Mouse (Mus musculus): ENCODE measurements at regions not wholly inside any gene's neighbourhood (a gene's known extent, or its start where the extent isn't known, plus 50 kb on each side); places are given as distances from the start of the nearest gene placed in this dataset.

- H3K27me3 ChIP-seq (ENCODE audit: control insufficient read depth, insufficient read depth, low read length), result no peaks in the 10 kb centered on the region
- DNase-seq, result no peak
- WGBS, result 93% methylated on average over 4 of the region's 4 CpGs
- H3K4me3 ChIP-seq (ENCODE audit: control insufficient read depth, insufficient read depth, low read length), result no peak overlapping the region
- H3K27ac ChIP-seq (ENCODE audit: control insufficient read depth, insufficient read depth, low read length), result no peak overlapping the region
- no peaks in the 10 kb centered on the region for H3K36me3 ChIP-seq (ENCODE audit: control insufficient read depth, insufficient read depth, low read length)
- no peak for TF ChIP-seq CTCF (IDR thresholded peaks at IDR 0.05; ENCODE audit: borderline replicate concordance, control insufficient read depth, extremely low read depth, insufficient read depth, low read length, poor library complexity)
- no peak for TF ChIP-seq POLR2A (IDR thresholded peaks at IDR 0.05; ENCODE audit: control insufficient read depth, extremely low read depth, insufficient read depth, low read length, poor library complexity)
- no peaks in the 10 kb centered on the region for H3K4me1 ChIP-seq (replicated peaks; ENCODE audit: control insufficient read depth, insufficient read depth, low read length)
These were observed 81.2 kb upstream of the Marcks start for GRCm38 (mm10) chr10:37219936-37220335.

GRCm38 (mm10) chr10:37219381-37219780 lies 80.7 kb upstream of the Marcks start:
- no peak for DNase-seq
- no peaks in the 10 kb centered on the region for H3K27me3 ChIP-seq (ENCODE audit: control insufficient read depth, insufficient read depth, low read length)
- H3K4me1 ChIP-seq (replicated peaks; ENCODE audit: control insufficient read depth, insufficient read depth, low read length), result no peaks in the 10 kb centered on the region
- no peaks in the 10 kb centered on the region for H3K36me3 ChIP-seq (ENCODE audit: control insufficient read depth, insufficient read depth, low read length)
- H3K4me3 ChIP-seq (ENCODE audit: control insufficient read depth, insufficient read depth, low read length), result no peak overlapping the region
- 100% methylated on average over 1 of the region's 1 CpGs for WGBS
- TF ChIP-seq CTCF (IDR thresholded peaks at IDR 0.05; ENCODE audit: borderline replicate concordance, control insufficient read depth, extremely low read depth, insufficient read depth, low read length, poor library complexity) (no peak), POLR2A (IDR thresholded peaks at IDR 0.05; ENCODE audit: control insufficient read depth, extremely low read depth, insufficient read depth, low read length, poor library complexity) (no peak)
- H3K27ac ChIP-seq (ENCODE audit: control insufficient read depth, insufficient read depth, low read length), result no peak overlapping the region

- no peak for DNase-seq
- H3K4me1 ChIP-seq (replicated peaks; ENCODE audit: control insufficient read depth, insufficient read depth, low read length), result no peaks in the 10 kb centered on the region
- no peak overlapping the region for H3K27ac ChIP-seq (ENCODE audit: control insufficient read depth, insufficient read depth, low read length)
- 96% methylated on average over 5 of the region's 5 CpGs for WGBS
- TF ChIP-seq POLR2A (IDR thresholded peaks at IDR 0.05; ENCODE audit: control insufficient read depth, extremely low read depth, insufficient read depth, low read length, poor library complexity), result no peak
- no peaks in the 10 kb centered on the region for H3K27me3 ChIP-seq (ENCODE audit: control insufficient read depth, insufficient read depth, low read length)
- H3K36me3 ChIP-seq (ENCODE audit: control insufficient read depth, insufficient read depth, low read length), result no peaks in the 10 kb centered on the region
- no peak overlapping the region for H3K4me3 ChIP-seq (ENCODE audit: control insufficient read depth, insufficient read depth, low read length)
These were observed 75.9 kb upstream of the Marcks start for GRCm38 (mm10) chr10:37214656-37215055.

GRCm38 (mm10) chr10:37212350-37213035 lies 73.8 kb upstream of the Marcks start:
- Histone ChIP-seq H3K36me3 (ENCODE audit: control insufficient read depth, insufficient read depth, low read length) (no peaks in the 10 kb centered on the region), H3K4me3 (ENCODE audit: control insufficient read depth, insufficient read depth, low read length) (no peak overlapping the region), H3K4me1 (replicated peaks; ENCODE audit: control insufficient read depth, insufficient read depth, low read length) (no peaks in the 10 kb centered on the region), H3K27me3 (ENCODE audit: control insufficient read depth, insufficient read depth, low read length) (no peaks in the 10 kb centered on the region), H3K27ac (ENCODE audit: control insufficient read depth, insufficient read depth, low read length) (no peak overlapping the region)
- no peak for DNase-seq
- TF ChIP-seq POLR2A (IDR thresholded peaks at IDR 0.05; ENCODE audit: control insufficient read depth, extremely low read depth, insufficient read depth, low read length, poor library complexity) (no peak), CTCF (IDR thresholded peaks at IDR 0.05; ENCODE audit: borderline replicate concordance, control insufficient read depth, extremely low read depth, insufficient read depth, low read length, poor library complexity) (no peak)
- 97% methylated on average over 1 of the region's 1 CpGs for WGBS

- no peak for TF ChIP-seq CTCF (IDR thresholded peaks at IDR 0.05; ENCODE audit: borderline replicate concordance, control insufficient read depth, extremely low read depth, insufficient read depth, low read length, poor library complexity)
- no peak for TF ChIP-seq POLR2A (IDR thresholded peaks at IDR 0.05; ENCODE audit: control insufficient read depth, extremely low read depth, insufficient read depth, low read length, poor library complexity)
- H3K4me3 ChIP-seq (ENCODE audit: control insufficient read depth, insufficient read depth, low read length), result no peak overlapping the region
- H3K27me3 ChIP-seq (ENCODE audit: control insufficient read depth, insufficient read depth, low read length), result no peaks in the 10 kb centered on the region
- 43% methylated on average over 3 of the region's 3 CpGs for WGBS
- no peak for DNase-seq
- no peak overlapping the region for H3K27ac ChIP-seq (ENCODE audit: control insufficient read depth, insufficient read depth, low read length)
- no peaks in the 10 kb centered on the region for H3K36me3 ChIP-seq (ENCODE audit: control insufficient read depth, insufficient read depth, low read length)
- no peaks in the 10 kb centered on the region for H3K4me1 ChIP-seq (replicated peaks; ENCODE audit: control insufficient read depth, insufficient read depth, low read length)
These were observed 72.6 kb upstream of the Marcks start for GRCm38 (mm10) chr10:37211305-37211704.

- TF ChIP-seq POLR2A (IDR thresholded peaks at IDR 0.05; ENCODE audit: control insufficient read depth, extremely low read depth, insufficient read depth, low read length, poor library complexity) (no peak), CTCF (IDR thresholded peaks at IDR 0.05; ENCODE audit: borderline replicate concordance, control insufficient read depth, extremely low read depth, insufficient read depth, low read length, poor library complexity) (no peak)
- 94% methylated on average over 1 of the region's 1 CpGs for WGBS
- DNase-seq, result no peak
- Histone ChIP-seq H3K27me3 (ENCODE audit: control insufficient read depth, insufficient read depth, low read length) (no peaks in the 10 kb centered on the region), H3K27ac (ENCODE audit: control insufficient read depth, insufficient read depth, low read length) (no peak overlapping the region), H3K4me1 (replicated peaks; ENCODE audit: control insufficient read depth, insufficient read depth, low read length) (no peaks in the 10 kb centered on the region), H3K4me3 (ENCODE audit: control insufficient read depth, insufficient read depth, low read length) (no peak overlapping the region), H3K36me3 (ENCODE audit: control insufficient read depth, insufficient read depth, low read length) (no peaks in the 10 kb centered on the region)
These were observed 71.5 kb upstream of the Marcks start for GRCm38 (mm10) chr10:37210223-37210622.

GRCm38 (mm10) chr10:37206986-37207385 lies 68.3 kb upstream of the Marcks start:
- Histone ChIP-seq H3K27ac (ENCODE audit: control insufficient read depth, insufficient read depth, low read length) (no peak overlapping the region), H3K36me3 (ENCODE audit: control insufficient read depth, insufficient read depth, low read length) (no peaks in the 10 kb centered on the region), H3K4me1 (replicated peaks; ENCODE audit: control insufficient read depth, insufficient read depth, low read length) (no peaks in the 10 kb centered on the region), H3K4me3 (ENCODE audit: control insufficient read depth, insufficient read depth, low read length) (no peak overlapping the region), H3K27me3 (ENCODE audit: control insufficient read depth, insufficient read depth, low read length) (no peaks in the 10 kb centered on the region)
- DNase-seq, result no peak
- TF ChIP-seq POLR2A (IDR thresholded peaks at IDR 0.05; ENCODE audit: control insufficient read depth, extremely low read depth, insufficient read depth, low read length, poor library complexity) (no peak), CTCF (IDR thresholded peaks at IDR 0.05; ENCODE audit: borderline replicate concordance, control insufficient read depth, extremely low read depth, insufficient read depth, low read length, poor library complexity) (no peak)
- WGBS, result 89% methylated on average over 1 of the region's 1 CpGs

Measured in thymus, adult 2 months (tissue).